Mouse (Mus musculus) kidney, adult 18-20 months (tissue): ENCODE data around the gene Mical3.

Source experiments
- DNase-seq: peaks from one replicate; pipeline ENCODE4 v3.0.0; 2021

Gene Mical3

GRCm38 (mm10) chr6:120999860-121000526, 130.8 kb downstream of the Mical3 start:
- no peak for DNase-seq

GRCm38 (mm10) chr6:120999087-120999486, 131.7 kb downstream of the Mical3 start:
- DNase-seq = no peak

- DNase-seq = no peak
These were observed 134.2 kb downstream of the Mical3 start for GRCm38 (mm10) chr6:120996607-120997006.

GRCm38 (mm10) chr6:120995541-120995940, 135.3 kb downstream of the Mical3 start:
- no peak for DNase-seq

- no peak for DNase-seq
These were observed 138.9 kb downstream of the Mical3 start for GRCm38 (mm10) chr6:120991857-120992256.

- no peak for DNase-seq
These were observed 143.2 kb downstream of the Mical3 start for GRCm38 (mm10) chr6:120987571-120988084.

- no peak for DNase-seq
These were observed 143.6 kb downstream of the Mical3 start for GRCm38 (mm10) chr6:120987164-120987563.

GRCm38 (mm10) chr6:120986172-120986571, 144.6 kb downstream of the Mical3 start:
- no peak for DNase-seq

GRCm38 (mm10) chr6:120982314-120982713, 148.5 kb downstream of the Mical3 start:
- no peak for DNase-seq

- DNase-seq = no peak
These were observed 149.3 kb downstream of the Mical3 start for GRCm38 (mm10) chr6:120981537-120981936.

GRCm38 (mm10) chr6:120978019-120978621, 152.7 kb downstream of the Mical3 start:
- peak; percentile 25 for DNase-seq

- DNase-seq = no peak
These were observed 153.8 kb downstream of the Mical3 start for GRCm38 (mm10) chr6:120976991-120977390.

- DNase-seq = no peak
These were observed 154.7 kb downstream of the Mical3 start for GRCm38 (mm10) chr6:120976097-120976496.

- peak; percentile 90 for DNase-seq
These were observed 158.8 kb downstream of the Mical3 start for GRCm38 (mm10) chr6:120971797-120972590.

GRCm38 (mm10) chr6:120970939-120971796, 159.6 kb downstream of the Mical3 start:
- peak; percentile 17 for DNase-seq

- no peak for DNase-seq
These were observed 165.0 kb downstream of the Mical3 start for GRCm38 (mm10) chr6:120965814-120966213.

GRCm38 (mm10) chr6:120964179-120964578, 166.6 kb downstream of the Mical3 start:
- DNase-seq = no peak

- no peak for DNase-seq
These were observed 170.3 kb downstream of the Mical3 start for GRCm38 (mm10) chr6:120960338-120961030.

GRCm38 (mm10) chr6:120957331-120957730, 173.5 kb downstream of the Mical3 start:
- no peak for DNase-seq

- DNase-seq = no peak
These were observed 174.3 kb downstream of the Mical3 start for GRCm38 (mm10) chr6:120956259-120957161.

GRCm38 (mm10) chr6:120955215-120955614, 175.6 kb downstream of the Mical3 start:
- no peak for DNase-seq
